Mouse (Mus musculus) neural tube, embryonic 15.5 days (tissue): ENCODE results near the gene Cldn5. TPM values are rescaled to one million over a fixed set of nuclear protein-coding genes. Genes with fewer than 3 reads are reported as not detected.

Source experiments
- ATAC-seq: fragments of 200-750 bp; cut with Nextera tagmentation; 2 replicates; pipeline ENCODE4 v1.8.0; 2017; ENCODE audit warnings: mild to moderate bottlenecking, moderate TSS enrichment, moderate library complexity; ENCODE audit not compliant: low FRiP score
- H3K27ac ChIP-seq: fragments of 300-500 bp; sonication (generic); replicated peaks from 2 replicates; pipeline ENCODE4 v1.5.1; 2015; ENCODE audit warnings: mild to moderate bottlenecking, inconsistent platforms
- H3K27me3 ChIP-seq: fragments of 300-500 bp; sonication (generic); replicated peaks from 2 replicates; pipeline ENCODE4 v1.6.1; 2015; ENCODE audit warnings: inconsistent platforms
- H3K36me3 ChIP-seq: fragments of 300-500 bp; sonication (generic); 2 replicates; pipeline ENCODE4 v1.6.1; 2015; ENCODE audit warnings: inconsistent platforms
- H3K4me1 ChIP-seq: fragments of 300-500 bp; sonication (generic); 2 replicates; pipeline ENCODE4 v1.6.1; 2015; ENCODE audit warnings: inconsistent platforms
- H3K4me2 ChIP-seq: fragments of 300-500 bp; sonication (generic); 2 replicates; pipeline ENCODE4 v1.6.1; 2015; ENCODE audit warnings: inconsistent platforms, mild to moderate bottlenecking, moderate library complexity
- H3K4me3 ChIP-seq: fragments of 300-500 bp; sonication (generic); replicated peaks from 2 replicates; pipeline ENCODE4 v1.5.1; 2015; ENCODE audit warnings: mild to moderate bottlenecking, inconsistent platforms
- H3K9ac ChIP-seq: fragments of 300-500 bp; sonication (generic); replicated peaks from 2 replicates; pipeline ENCODE4 v1.6.1; 2015; ENCODE audit warnings: mild to moderate bottlenecking, inconsistent platforms
- H3K9me3 ChIP-seq: fragments of 300-500 bp; sonication (generic); replicated peaks from 2 replicates; pipeline ENCODE4 v1.6.1; 2016; ENCODE audit warnings: inconsistent platforms
- WGBS: fragments of 180-500 bp; shearing (Covaris S2); methylation state at CpG from one replicate; pipeline ENCODE4 v1.1.7; 2015; ENCODE audit warnings: mixed read lengths; 5-methylcytosine and 5-hydroxymethylcytosine counted together
- polyA plus RNA-seq: library from polyadenylated mRNA; unstranded; fragments of >200 nt; fragmentation: Nextera tagmentation; extraction: Ambion mirVana; gene quantifications from 2 replicates; pipeline ENCODE4 v1.2.1, GENCODE M21; 2015

Cldn5 gene
- polyA plus RNA-seq, 1 experiment from 2014 or later, result 111 TPM

GRCm38 (mm10) chr16:18788627-18789406, 12.2 kb downstream of the Cldn5 start:
- ATAC-seq, result no peak
- 93% methylated on average over 10 of the region's 10 CpGs for WGBS
- Histone ChIP-seq H3K9me3 (no peaks in the 10 kb centered on the region), H3K4me3 (no peak overlapping the region), H3K4me1 (no peaks in the 10 kb centered on the region), H3K9ac (no peak overlapping the region), H3K27ac (no peak overlapping the region), H3K4me2 (no peak overlapping the region), H3K27me3 (no peaks in the 10 kb centered on the region), H3K36me3 (no peaks in the 10 kb centered on the region; the same call in 1 of the 2 replicates)

- H3K9ac ChIP-seq, result no peak overlapping the region
- H3K9me3 ChIP-seq, result no peaks in the 10 kb centered on the region
- no peaks in the 10 kb centered on the region for H3K4me1 ChIP-seq
- H3K27me3 ChIP-seq, result no peaks in the 10 kb centered on the region
- no peak for ATAC-seq
- WGBS, result 92% methylated on average over 11 of the region's 11 CpGs
- no peak overlapping the region for H3K4me3 ChIP-seq
- H3K27ac ChIP-seq, result no peak overlapping the region
- no peaks in the 10 kb centered on the region for H3K36me3 ChIP-seq
- no peak overlapping the region for H3K4me2 ChIP-seq
Measured at GRCm38 (mm10) chr16:18795223-18795899, 18.7 kb downstream of the Cldn5 start.

GRCm38 (mm10) chr16:18796645-18797044, 20.0 kb downstream of the Cldn5 start:
- H3K27me3 ChIP-seq, result no peaks in the 10 kb centered on the region
- no peak overlapping the region for H3K4me3 ChIP-seq
- H3K27ac ChIP-seq, result no peak overlapping the region
- no peak overlapping the region for H3K9ac ChIP-seq
- H3K9me3 ChIP-seq, result no peaks in the 10 kb centered on the region
- H3K36me3 ChIP-seq, result no peaks in the 10 kb centered on the region
- no peaks in the 10 kb centered on the region for H3K4me1 ChIP-seq
- no peak overlapping the region for H3K4me2 ChIP-seq
- 90% methylated on average over 7 of the region's 7 CpGs for WGBS
- ATAC-seq, result no peak

GRCm38 (mm10) chr16:18798151-18798550, 21.5 kb downstream of the Cldn5 start:
- ATAC-seq, result no peak
- WGBS, result 83% methylated on average over 5 of the region's 5 CpGs
- H3K27me3 ChIP-seq, result no peaks in the 10 kb centered on the region
- no peak overlapping the region for H3K27ac ChIP-seq
- no peak overlapping the region for H3K4me2 ChIP-seq
- no peak overlapping the region for H3K4me3 ChIP-seq
- H3K36me3 ChIP-seq, result no peaks in the 10 kb centered on the region
- no peak overlapping the region for H3K9ac ChIP-seq
- no peaks in the 10 kb centered on the region for H3K9me3 ChIP-seq
- no peaks in the 10 kb centered on the region for H3K4me1 ChIP-seq

- ATAC-seq, result peak; percentile 72; the same call in 1 of the 2 replicates
Measured at GRCm38 (mm10) chr16:18798841-18799240, 22.2 kb downstream of the Cldn5 start.

GRCm38 (mm10) chr16:18805746-18806145, 29.1 kb downstream of the Cldn5 start:
- H3K9me3 ChIP-seq, result no peaks in the 10 kb centered on the region
- H3K4me3 ChIP-seq, result no peak overlapping the region
- H3K27me3 ChIP-seq, result no peaks in the 10 kb centered on the region
- H3K4me2 ChIP-seq, result no peak overlapping the region
- H3K9ac ChIP-seq, result no peak overlapping the region
- no peaks in the 10 kb centered on the region; the same call in 1 of the 2 replicates for H3K4me1 ChIP-seq
- ATAC-seq, result no peak
- no peak overlapping the region for H3K27ac ChIP-seq
- no peaks in the 10 kb centered on the region for H3K36me3 ChIP-seq
- WGBS, result 91% methylated on average over 2 of the region's 2 CpGs

More at GRCm38 (mm10) chr16:18798841-18799240, 22.2 kb downstream of the Cldn5 start:
- Histone ChIP-seq H3K9me3 (no peaks in the 10 kb centered on the region), H3K4me1 (no peaks in the 10 kb centered on the region), H3K9ac (no peak overlapping the region), H3K36me3 (no peaks in the 10 kb centered on the region), H3K4me2 (no peak overlapping the region), H3K27me3 (no peaks in the 10 kb centered on the region), H3K4me3 (no peak overlapping the region), H3K27ac (no peak overlapping the region)
- WGBS, result 73% methylated on average over 2 of the region's 2 CpGs

- no peak for ATAC-seq
- Histone ChIP-seq H3K9ac (no peak overlapping the region), H3K4me2 (no peak overlapping the region), H3K27me3 (no peaks in the 10 kb centered on the region), H3K36me3 (no peaks in the 10 kb centered on the region), H3K9me3 (no peaks in the 10 kb centered on the region), H3K4me3 (no peak overlapping the region), H3K4me1 (peaks cover 19% of the 10 kb centered on the region), H3K27ac (no peak overlapping the region)
- 96% methylated on average over 5 of the region's 5 CpGs for WGBS
Measured at GRCm38 (mm10) chr16:18809001-18809400, 32.4 kb downstream of the Cldn5 start.

- Histone ChIP-seq H3K9ac (0 out of 2 replicates have a peak overlapping the region, but pooled peaks have one; percentile 32), H3K27ac (no peak overlapping the region), H3K9me3 (no peaks in the 10 kb centered on the region), H3K4me1 (peaks cover 21% of the 10 kb centered on the region), H3K27me3 (no peaks in the 10 kb centered on the region), H3K4me2 (peak overlapping the region; percentile 87), H3K4me3 (peak overlapping the region; percentile 94), H3K36me3 (peaks cover 10% of the 10 kb centered on the region)
- WGBS, result 5% methylated on average over 5 of the region's 5 CpGs
- no peak for ATAC-seq
Measured at GRCm38 (mm10) chr16:18811032-18811431, 34.4 kb downstream of the Cldn5 start.

- Histone ChIP-seq H3K9ac (peak within 1 kb of the TSS; percentile 84), H3K4me3 (peak within 1 kb of the TSS; percentile 94), H3K27me3 (no peaks in the 10 kb centered on the region), H3K36me3 (peaks cover 16% of the 10 kb centered on the region), H3K4me1 (peaks cover 21% of the 10 kb centered on the region), H3K4me2 (peak within 1 kb of the TSS; percentile 87), H3K27ac (peak within 1 kb of the TSS; percentile 81), H3K9me3 (no peaks in the 10 kb centered on the region)
- ATAC-seq, result peak; percentile 98
- under 1% methylated on average over 42 of the region's 42 CpGs for WGBS
Measured at GRCm38 (mm10) chr16:18811468-18812384, 35.1 kb downstream of the Cldn5 start, which contains the start of the genes Ufd1 and Cdc45. TSS of gene Ufd1 (plus strand) at chr16:18811779. TSS of gene Cdc45 (minus strand) at chr16:18811987.

GRCm38 (mm10) chr16:18812385-18812910, 35.8 kb downstream of the Cldn5 start:
- peak; percentile 39 for ATAC-seq
- H3K4me1 ChIP-seq, result peaks cover 21% of the 10 kb centered on the region
- peak overlapping the region; percentile 81 for H3K27ac ChIP-seq
- H3K4me3 ChIP-seq, result peak overlapping the region; percentile 94
- H3K9ac ChIP-seq, result peak overlapping the region; percentile 84
- no peaks in the 10 kb centered on the region for H3K9me3 ChIP-seq
- peaks cover 22% of the 10 kb centered on the region for H3K36me3 ChIP-seq
- peak overlapping the region; percentile 87 for H3K4me2 ChIP-seq
- no peaks in the 10 kb centered on the region for H3K27me3 ChIP-seq
- WGBS, result 1% methylated on average over 31 of the region's 31 CpGs

- H3K27ac ChIP-seq, result no peak overlapping the region
- no peaks in the 10 kb centered on the region for H3K9me3 ChIP-seq
Measured at GRCm38 (mm10) chr16:18822356-18822755, 45.7 kb downstream of the Cldn5 start.

More at GRCm38 (mm10) chr16:18822356-18822755, 45.7 kb downstream of the Cldn5 start:
- no peak overlapping the region for H3K4me3 ChIP-seq
- H3K4me2 ChIP-seq, result no peak overlapping the region
- ATAC-seq, result no peak
- no peak overlapping the region for H3K9ac ChIP-seq
- H3K4me1 ChIP-seq, result no peaks in the 10 kb centered on the region
- H3K27me3 ChIP-seq, result no peaks in the 10 kb centered on the region
- WGBS, result 97% methylated on average over 1 of the region's 1 CpGs
- peaks cover 93% of the 10 kb centered on the region for H3K36me3 ChIP-seq
